Mouse (Mus musculus) E14TG2a.4 (cell line): ENCODE measurements around the gene Ndufs7.

Experiments
- CTCF ChIP-seq: conservative IDR thresholded peaks from 2 replicates; pipeline ENCODE4 v1.5.1; 2014; ENCODE audit warnings: low read length
- NANOG ChIP-seq: IDR thresholded peaks from 2 replicates; pipeline ENCODE4 v1.6.1; 2014; ENCODE audit warnings: borderline replicate concordance, low read length, mixed read lengths
- POU5F1 ChIP-seq: IDR thresholded peaks from 2 replicates; pipeline ENCODE4 v1.6.1; 2014; ENCODE audit warnings: low read length, borderline replicate concordance

GRCm38 (mm10) chr10:80276238-80276637 lies 27.3 kb downstream of the Ndufs7 start:
- TF ChIP-seq CTCF (no peak), NANOG (no peak), POU5F1 (no peak)
